Mouse (Mus musculus): ENCODE data around the gene Hnrnpab. TPM values are rescaled to one million over a fixed set of nuclear protein-coding genes. Genes with fewer than 3 reads are reported as not detected.
"Not testable (repeated sequence)": the region's sequence is repeated elsewhere in the genome, so short reads cannot be mapped to it uniquely, and the experiment has no call there.

The Hnrnpab gene
- total and polyA plus RNA-seq, 3 experiments, result 184 to 1,104 (median 894) TPM

- H3K27me3 ChIP-seq (ENCODE audit: control insufficient read depth in 1 of 2, insufficient read depth in 2 of 2, low read length in 2 of 2); DNase-seq (ENCODE audit: low read depth, low spot score); H3K9me3 ChIP-seq (replicated peaks; ENCODE audit: insufficient read depth, low read length): not testable (repeated sequence)
- peak overlapping the region; percentile 83 for H3K27ac ChIP-seq (ENCODE audit: control insufficient read depth, low read depth, low read length)
- H3K79me2 ChIP-seq (ENCODE audit: control insufficient read depth, insufficient read depth, low read length, poor library complexity), result peaks cover 18% of the 10 kb centered on the region
- peaks cover 6 to 27% of the 10 kb centered on the region in 2 experiments for H3K4me1 ChIP-seq (ENCODE audit: control insufficient read depth in 1 of 2, insufficient read depth in 2 of 2, low read length in 2 of 2)
- peak overlapping the region; percentile 54 to 71 for H3K4me3 ChIP-seq (ENCODE audit: control insufficient read depth in 1 of 2, insufficient read depth in 1 of 2, low read depth in 2 of 2, low read length in 2 of 2)
- H3K36me3 ChIP-seq (ENCODE audit: control insufficient read depth in 1 of 2, insufficient read depth in 2 of 2, low read length in 2 of 2), result peaks cover 0 to 14% of the 10 kb centered on the region in 2 experiments; a peak in 2 of 4 replicates
- peak overlapping the region; percentile 81 for H3K9ac ChIP-seq (ENCODE audit: control insufficient read depth, low read depth, low read length, poor library complexity, severe bottlenecking)
- peak; percentile 81 for TF ChIP-seq TBP (IDR thresholded peaks at IDR 0.05; ENCODE audit: low read depth, low read length)
- TF ChIP-seq MAZ (IDR thresholded peaks at IDR 0.05; ENCODE audit: low read depth, low read length), result 0 out of 2 replicates have a peak, but pooled peaks have one; percentile 12
- peak; percentile 47; the same call in 1 of the 2 replicates for TF ChIP-seq MAFK (IDR thresholded peaks at IDR 0.05; ENCODE audit: borderline replicate concordance, low read depth, low read length)
- TF ChIP-seq ZNF384 (IDR thresholded peaks at IDR 0.05; ENCODE audit: low read depth, low read length), result peak; percentile 80
Observed at GRCm38 (mm10) chr11:51616113-51616512, 9.5 kb upstream of the Hnrnpab start.

- H3K4me1 ChIP-seq (ENCODE audit: control insufficient read depth in 1 of 2, insufficient read depth in 2 of 2, low read length in 2 of 2), result peaks cover 5 to 25% of the 10 kb centered on the region in 2 experiments
- H3K27ac ChIP-seq (ENCODE audit: control insufficient read depth, low read depth, low read length), result peak overlapping the region; percentile 83
- H3K9ac ChIP-seq (ENCODE audit: control insufficient read depth, low read depth, low read length, poor library complexity, severe bottlenecking), result peak overlapping the region; percentile 81
- DNase-seq (ENCODE audit: low read depth, low spot score), result peak; percentile 97
- H3K27me3 ChIP-seq (ENCODE audit: control insufficient read depth in 1 of 2, insufficient read depth in 2 of 2, low read length in 2 of 2), result no peaks in the 10 kb centered on the region
- H3K36me3 ChIP-seq (ENCODE audit: control insufficient read depth in 1 of 2, insufficient read depth in 2 of 2, low read length in 2 of 2), result peaks cover 0 to 10% of the 10 kb centered on the region in 2 experiments; a peak in 2 of 4 replicates
- H3K79me2 ChIP-seq (ENCODE audit: control insufficient read depth, insufficient read depth, low read length, poor library complexity), result peaks cover 13% of the 10 kb centered on the region
- H3K9me3 ChIP-seq (replicated peaks; ENCODE audit: insufficient read depth, low read length), result no peaks in the 10 kb centered on the region
- peak overlapping the region; percentile 71 to 75 for H3K4me3 ChIP-seq (ENCODE audit: control insufficient read depth in 1 of 2, insufficient read depth in 1 of 2, low read depth in 2 of 2, low read length in 2 of 2)
- TF ChIP-seq GABPA (IDR thresholded peaks at IDR 0.05; ENCODE audit: low read depth, low read length) (no peak), ZC3H11A (IDR thresholded peaks at IDR 0.05; ENCODE audit: low read depth, low read length) (no peak), JUND (IDR thresholded peaks at IDR 0.05; ENCODE audit: low read depth, low read length) (no peak), CHD2 (IDR thresholded peaks at IDR 0.05; ENCODE audit: low read length) (no peak), TAL1 (IDR thresholded peaks at IDR 0.05; ENCODE audit: low read length) (no peak), POLR2AphosphoS2 (IDR thresholded peaks at IDR 0.05; ENCODE audit: low read length) (peak; percentile 97), ELF1 (IDR thresholded peaks at IDR 0.05; ENCODE audit: low read depth, low read length) (peak; percentile 98), BHLHE40 (IDR thresholded peaks at IDR 0.05; ENCODE audit: borderline replicate concordance, low read depth, low read length) (no peak), POLR2AphosphoS5 (IDR thresholded peaks at IDR 0.05; ENCODE audit: borderline replicate concordance, low read depth, low read length) (peak; percentile 53; the same call in 1 of the 2 replicates), TCF12 (IDR thresholded peaks at IDR 0.05; ENCODE audit: low read depth, low read length) (peak; percentile 65), USF1 (IDR thresholded peaks at IDR 0.05; ENCODE audit: low read depth, low read length) (no peak), NELFE (IDR thresholded peaks at IDR 0.05; ENCODE audit: low read depth, low read length) (peak; percentile 96), ZKSCAN1 (IDR thresholded peaks at IDR 0.05; ENCODE audit: low read depth, low read length) (no peak), ETS1 (IDR thresholded peaks at IDR 0.05; ENCODE audit: low read depth, low read length) (peak; percentile 31; the same call in 1 of the 2 replicates), TBP (IDR thresholded peaks at IDR 0.05; ENCODE audit: low read depth, low read length) (peak; percentile 83), EP300 (IDR thresholded peaks at IDR 0.05; ENCODE audit: low read depth in 1 of 2, low read length in 2 of 2) (no peak), MXI1 (IDR thresholded peaks at IDR 0.05; ENCODE audit: low read depth, low read length) (peak; percentile 75; the same call in 1 of the 2 replicates), SIN3A (IDR thresholded peaks at IDR 0.05; ENCODE audit: low read length) (peak; percentile 89), MEF2A (IDR thresholded peaks at IDR 0.05; ENCODE audit: extremely low read depth, insufficient replicate concordance, low read depth, low read length, poor library complexity, severe bottlenecking) (no peak), HCFC1 (IDR thresholded peaks at IDR 0.05; ENCODE audit: low read depth, low read length) (peak; percentile 82), MYC (IDR thresholded peaks at IDR 0.05; ENCODE audit: low read depth, low read length) (no peak; the same call in 1 of the 2 replicates), UBTF (IDR thresholded peaks at IDR 0.05; ENCODE audit: borderline replicate concordance, insufficient read depth, low read depth, low read length) (no peak), MAX (IDR thresholded peaks at IDR 0.05; ENCODE audit: low read length) (no peak), MAZ (IDR thresholded peaks at IDR 0.05; ENCODE audit: low read depth, low read length) (no peak; the same call in 1 of the 2 replicates), CHD1 (IDR thresholded peaks at IDR 0.05; ENCODE audit: low read depth, low read length) (no peak), KAT2A (conservative IDR thresholded peaks at IDR 0.05; ENCODE audit: low read depth, low read length) (no peak), POLR2A (IDR thresholded peaks at IDR 0.05; ENCODE audit: control insufficient read depth in 1 of 2, insufficient read depth in 1 of 2, low read depth in 1 of 2, low read length in 2 of 2, poor library complexity in 1 of 2) (peak; percentile 74 to 99; a peak in 3 of 4 replicates), E2F4 (IDR thresholded peaks at IDR 0.05; ENCODE audit: borderline replicate concordance, low read depth, low read length) (no peak), RCOR1 (IDR thresholded peaks at IDR 0.05; ENCODE audit: low read depth, low read length) (no peak)
Observed at GRCm38 (mm10) chr11:51615601-51616000, 9.0 kb upstream of the Hnrnpab start.

Measured in MEL (cell line).